Mouse (Mus musculus) limb, embryonic 14.5 days (tissue): ENCODE results near the gene Dcakd. TPM values are rescaled to one million over a fixed set of nuclear protein-coding genes. Genes with fewer than 3 reads are reported as not detected.

Source experiments
- ATAC-seq: fragments of 200-750 bp; cut with Nextera tagmentation; 2 replicates; pipeline ENCODE4 v1.8.0; 2017; ENCODE audit warnings: low read depth, moderate number of reproducible peaks, moderate TSS enrichment; ENCODE audit not compliant: low FRiP score
- DNase-seq: peaks from one replicate; pipeline ENCODE4 v3.0.0-alpha.2; 2015; ENCODE audit warnings: low spot score
- H3K27ac ChIP-seq: fragments of 300-500 bp; sonication (generic); replicated peaks from 2 replicates; pipeline ENCODE4 v1.5.1; 2014; ENCODE audit warnings: low read depth, mild to moderate bottlenecking, low read length, moderate library complexity, mixed read lengths
- H3K27me3 ChIP-seq: fragments of 300-500 bp; sonication (generic); 2 replicates; pipeline ENCODE4 v1.6.1; 2014; ENCODE audit warnings: low read length, mixed read lengths; ENCODE audit not compliant: control insufficient read depth, insufficient read depth
- H3K36me3 ChIP-seq: fragments of 300-500 bp; sonication (generic); 2 replicates; pipeline ENCODE4 v1.6.1; 2014; ENCODE audit warnings: mild to moderate bottlenecking, low read length, moderate library complexity, mixed read lengths; ENCODE audit not compliant: control insufficient read depth, insufficient read depth
- H3K4me1 ChIP-seq: fragments of 300-500 bp; sonication (generic); 2 replicates; pipeline ENCODE4 v1.6.1; 2014; ENCODE audit warnings: antibody characterized with exemption, low read length, mixed read lengths; ENCODE audit not compliant: control insufficient read depth, insufficient read depth
- H3K4me2 ChIP-seq: fragments of 300-500 bp; sonication (generic); replicated peaks from 2 replicates; pipeline ENCODE4 v1.6.1; 2014; ENCODE audit warnings: low read depth, mild to moderate bottlenecking, low read length, moderate library complexity; ENCODE audit not compliant: severe bottlenecking
- H3K4me3 ChIP-seq: fragments of 300-500 bp; sonication (generic); replicated peaks from 2 replicates; pipeline ENCODE4 v1.5.1; 2014; ENCODE audit warnings: low read length
- H3K9ac ChIP-seq: fragments of 300-500 bp; sonication (generic); 2 replicates; pipeline ENCODE4 v1.6.1; 2014; ENCODE audit warnings: mild to moderate bottlenecking, low read depth, low read length, moderate library complexity; ENCODE audit not compliant: severe bottlenecking
- H3K9me3 ChIP-seq: fragments of 300-500 bp; sonication (generic); 2 replicates; pipeline ENCODE4 v1.6.1; 2016; ENCODE audit warnings: low read length; ENCODE audit not compliant: control insufficient read depth
- POLR2A ChIP-seq: fragments of 200-500 bp; IDR thresholded peaks from 2 replicates; pipeline ENCODE4 v1.8.0; 2012; ENCODE audit warnings: inconsistent platforms, mild to moderate bottlenecking, moderate library complexity, borderline replicate concordance; ENCODE audit not compliant: insufficient read depth, insufficient read length; ENCODE audit errors: extremely low read depth
- WGBS: fragments of 180-500 bp; shearing (Covaris S2); extraction: QIAGEN DNeasy Blood & Tissue Kit; methylation state at CpG from one replicate; pipeline ENCODE4 v1.1.7; 2014; 5-methylcytosine and 5-hydroxymethylcytosine counted together
- polyA plus RNA-seq, 2 experiments: library from polyadenylated mRNA; depleted of rRNA in 1 of 2; stranded (reverse) in 1 of 2; unstranded in 1 of 2; fragments of >200 nt; fragmentation: Nextera tagmentation in 1 of 2; extraction: Ambion mirVana in 1 of 2; gene quantifications; 2 replicates each; pipeline versions ENCODE4 v1.2.1 to v1.2.3; 2012 to 2014

The Dcakd gene
- polyA plus RNA-seq, 2 experiments: 173 to 182 TPM

- no peak overlapping the region for H3K4me3 ChIP-seq
- peaks cover 34% of the 10 kb centered on the region for H3K36me3 ChIP-seq
- WGBS: 81% methylated on average over 7 of the region's 7 CpGs
- no peak for TF ChIP-seq POLR2A
- H3K4me2 ChIP-seq: no peak overlapping the region
- no peak for ATAC-seq
- DNase-seq: no peak
- H3K27me3 ChIP-seq: no peaks in the 10 kb centered on the region
- H3K9me3 ChIP-seq: no peaks in the 10 kb centered on the region
- no peak overlapping the region for H3K9ac ChIP-seq
- no peaks in the 10 kb centered on the region for H3K4me1 ChIP-seq
- no peak overlapping the region for H3K27ac ChIP-seq
Observed at GRCm38 (mm10) chr11:103073671-103074070, 45.5 kb upstream of the Dcakd start.

- ATAC-seq (no peak), DNase-seq (no peak)
- Histone ChIP-seq H3K27me3 (no peaks in the 10 kb centered on the region), H3K4me1 (no peaks in the 10 kb centered on the region), H3K9ac (no peak overlapping the region), H3K9me3 (no peaks in the 10 kb centered on the region), H3K36me3 (peaks cover 59% of the 10 kb centered on the region), H3K4me3 (no peak overlapping the region), H3K27ac (no peak overlapping the region), H3K4me2 (no peak overlapping the region)
- 92% methylated on average over 10 of the region's 10 CpGs for WGBS
- TF ChIP-seq POLR2A: no peak
Observed at GRCm38 (mm10) chr11:103070322-103070880, 42.3 kb upstream of the Dcakd start.

- H3K4me3 ChIP-seq: no peak overlapping the region
- no peak for ATAC-seq
- H3K4me2 ChIP-seq: no peak overlapping the region
- no peaks in the 10 kb centered on the region for H3K4me1 ChIP-seq
- no peak overlapping the region for H3K27ac ChIP-seq
- H3K9me3 ChIP-seq: no peaks in the 10 kb centered on the region
- 94% methylated on average over 2 of the region's 2 CpGs for WGBS
- peaks cover 64% of the 10 kb centered on the region for H3K36me3 ChIP-seq
- H3K9ac ChIP-seq: no peak overlapping the region
- no peak for TF ChIP-seq POLR2A
- H3K27me3 ChIP-seq: no peaks in the 10 kb centered on the region
- no peak for DNase-seq
Observed at GRCm38 (mm10) chr11:103069731-103070130, 41.6 kb upstream of the Dcakd start.

GRCm38 (mm10) chr11:103068884-103069283 is 40.8 kb upstream of the Dcakd start:
- no peak for TF ChIP-seq POLR2A
- Histone ChIP-seq H3K9me3 (no peaks in the 10 kb centered on the region), H3K4me2 (no peak overlapping the region), H3K27me3 (no peaks in the 10 kb centered on the region), H3K27ac (no peak overlapping the region), H3K9ac (no peak overlapping the region), H3K36me3 (peaks cover 72% of the 10 kb centered on the region), H3K4me3 (no peak overlapping the region), H3K4me1 (no peaks in the 10 kb centered on the region)
- no peak for ATAC-seq
- WGBS: 91% methylated on average over 11 of the region's 11 CpGs
- no peak for DNase-seq

- WGBS: 89% methylated on average over 4 of the region's 4 CpGs
- H3K4me3 ChIP-seq: no peak overlapping the region
- no peak overlapping the region for H3K4me2 ChIP-seq
- H3K9ac ChIP-seq: no peak overlapping the region
- H3K36me3 ChIP-seq: peaks cover 78% of the 10 kb centered on the region
- H3K27ac ChIP-seq: no peak overlapping the region
- TF ChIP-seq POLR2A: no peak
- H3K4me1 ChIP-seq: no peaks in the 10 kb centered on the region
- no peaks in the 10 kb centered on the region for H3K9me3 ChIP-seq
- no peaks in the 10 kb centered on the region for H3K27me3 ChIP-seq
- ATAC-seq (no peak), DNase-seq (no peak)
Observed at GRCm38 (mm10) chr11:103068272-103068671, 40.1 kb upstream of the Dcakd start.
